Mouse (Mus musculus) hindbrain, embryonic 11.5 days (tissue): ENCODE data around the gene Ccdc93. TPM values are rescaled to one million over a fixed set of nuclear protein-coding genes. Genes with fewer than 3 reads are reported as not detected.

Source experiments
- ATAC-seq: fragments of 200-750 bp; cut with Nextera tagmentation; 2 replicates; pipeline ENCODE4 v1.8.0; 2017; ENCODE audit warnings: mild to moderate bottlenecking, moderate TSS enrichment, moderate library complexity; ENCODE audit not compliant: low FRiP score
- DNase-seq: peaks from one replicate; pipeline ENCODE4 v3.0.0-alpha.2; 2015; ENCODE audit warnings: low spot score
- H3K27ac ChIP-seq: fragments of 300-500 bp; sonication (generic); 2 replicates; pipeline ENCODE4 v1.5.1; 2014; ENCODE audit warnings: mild to moderate bottlenecking, low read depth, low read length
- H3K27me3 ChIP-seq: fragments of 300-500 bp; sonication (generic); 2 replicates; pipeline ENCODE4 v1.6.1; 2014; ENCODE audit warnings: mild to moderate bottlenecking, low read length, moderate library complexity, mixed read lengths; ENCODE audit not compliant: control insufficient read depth, insufficient read depth
- H3K36me3 ChIP-seq: fragments of 300-500 bp; sonication (generic); 2 replicates; pipeline ENCODE4 v1.6.1; 2014; ENCODE audit warnings: mild to moderate bottlenecking, low read length, moderate library complexity, mixed read lengths; ENCODE audit not compliant: control insufficient read depth, insufficient read depth
- H3K4me1 ChIP-seq: fragments of 300-500 bp; sonication (generic); replicated peaks from 2 replicates; pipeline ENCODE4 v1.6.1; 2014; ENCODE audit warnings: low read length, mixed read lengths; ENCODE audit not compliant: control insufficient read depth, insufficient read depth
- H3K4me2 ChIP-seq: fragments of 300-500 bp; sonication (generic); replicated peaks from 2 replicates; pipeline ENCODE4 v1.6.1; 2014; ENCODE audit warnings: mild to moderate bottlenecking, low read depth, low read length
- H3K4me3 ChIP-seq: fragments of 300-500 bp; sonication (generic); 2 replicates; pipeline ENCODE4 v1.5.1; 2014; ENCODE audit warnings: low read depth, low read length
- H3K9ac ChIP-seq: fragments of 300-500 bp; sonication (generic); 2 replicates; pipeline ENCODE4 v1.6.1; 2014; ENCODE audit warnings: low read depth, low read length
- H3K9me3 ChIP-seq: fragments of 300-500 bp; sonication (generic); 2 replicates; pipeline ENCODE4 v1.6.1; 2016; ENCODE audit warnings: low read length; ENCODE audit not compliant: control insufficient read depth
- WGBS: fragments of 180-500 bp; shearing (Covaris S2); extraction: QIAGEN DNeasy Blood & Tissue Kit; methylation state at CpG from one replicate; pipeline ENCODE4 v1.1.7; 2014; 5-methylcytosine and 5-hydroxymethylcytosine counted together
- polyA plus RNA-seq: library from polyadenylated mRNA; unstranded; fragments of >200 nt; fragmentation: Nextera tagmentation; extraction: Ambion mirVana; gene quantifications from 2 replicates; pipeline ENCODE4 v1.2.1, GENCODE M21; 2014

Gene Ccdc93
- polyA plus RNA-seq: 8.7 and 11.1 TPM in 2 replicates

DNA sequence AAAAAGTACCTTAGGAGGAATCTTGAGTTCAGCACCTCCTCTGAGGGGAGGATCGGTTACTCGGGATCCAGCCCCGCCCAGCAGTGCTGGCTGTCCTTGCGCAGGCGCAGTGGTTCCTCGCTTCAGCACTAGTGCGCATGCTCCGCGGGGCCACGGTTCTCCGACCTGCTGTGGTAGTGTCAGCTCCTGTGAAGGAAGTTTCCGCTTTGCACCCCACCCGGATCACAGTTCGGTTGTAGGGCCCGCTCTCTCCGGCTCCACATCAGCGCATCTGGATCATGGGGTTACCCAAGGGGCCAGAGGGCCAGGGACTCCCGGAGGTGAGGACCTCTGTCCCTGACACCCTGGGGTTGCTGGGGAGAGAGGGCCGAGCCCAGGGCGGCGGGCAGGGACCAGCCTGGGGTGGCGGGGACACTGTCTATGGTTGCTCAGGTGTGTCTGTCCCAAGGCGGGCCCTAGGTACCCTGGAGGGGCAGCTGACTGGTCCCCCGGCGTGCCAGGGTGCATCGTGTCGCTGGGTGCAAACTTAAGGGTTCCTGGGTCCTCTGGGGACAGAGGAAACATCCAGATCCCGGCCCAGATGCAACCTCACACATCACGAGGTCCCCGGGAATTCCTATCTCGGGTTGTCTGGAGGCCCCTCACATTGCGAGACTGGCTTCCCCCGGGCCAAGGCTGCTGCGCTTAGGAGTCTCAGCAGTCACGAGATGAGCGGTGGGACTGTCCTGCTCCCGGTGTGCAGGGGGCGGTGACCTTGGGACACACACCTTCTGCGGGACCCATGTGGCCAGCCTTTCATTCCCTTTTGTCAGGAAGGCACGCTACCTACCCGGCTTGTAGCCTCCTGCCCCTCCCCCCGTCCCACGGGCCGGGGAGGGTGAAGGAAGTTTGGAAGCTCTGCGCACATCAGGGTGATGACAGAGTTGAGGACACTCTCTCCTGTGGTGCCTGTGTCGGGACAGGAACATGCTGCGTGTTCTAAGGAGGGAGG, at the start of gene Ccdc93:
Ccdc93 (plus strand) TSS at position 112 of the 991 bp plus-strand sequence.
- H3K27me3 ChIP-seq: no peaks in the 10 kb centered on the region
- no peaks in the 10 kb centered on the region for H3K4me1 ChIP-seq
- 0 out of 2 replicates have a peak, but pooled peaks cover under 1% of the 10 kb centered on the region for H3K36me3 ChIP-seq
- H3K4me3 ChIP-seq: peak within 1 kb of the TSS; percentile 71
- H3K9ac ChIP-seq: peak within 1 kb of the TSS; percentile 80
- DNase-seq: peak; percentile 99
- H3K9me3 ChIP-seq: no peaks in the 10 kb centered on the region
- under 1% methylated on average over 46 of the region's 47 CpGs for WGBS
- ATAC-seq: peak; percentile 96
- H3K27ac ChIP-seq: no peak within 1 kb of the TSS
- H3K4me2 ChIP-seq: peak within 1 kb of the TSS; percentile 97

DNA sequence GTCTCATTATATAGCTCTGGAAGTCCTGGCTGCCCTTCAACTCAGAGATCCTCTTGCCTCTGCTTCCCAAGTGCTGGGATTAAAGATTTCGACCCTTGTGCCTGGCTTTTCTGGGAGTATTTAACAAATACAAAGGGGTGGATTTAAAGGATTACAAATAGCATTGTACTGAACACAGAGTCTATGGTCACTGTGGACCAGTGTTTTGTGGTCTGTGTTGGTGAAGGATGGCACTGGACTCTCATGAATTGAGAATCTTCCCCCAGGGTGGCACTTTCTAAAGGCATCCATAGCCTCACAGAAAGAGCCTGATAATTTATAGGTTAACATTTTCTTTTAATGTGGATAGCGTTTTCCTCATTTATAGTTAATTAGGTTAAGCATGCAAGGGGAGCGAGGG, 49.3 kb upstream of the Ccdc93 start:
- no peaks in the 10 kb centered on the region for H3K4me1 ChIP-seq
- H3K27ac ChIP-seq: no peak overlapping the region
- DNase-seq (no peak), ATAC-seq (no peak)
- 78% methylated on average over 3 of the region's 3 CpGs for WGBS
- no peak overlapping the region for H3K4me2 ChIP-seq
- H3K36me3 ChIP-seq: no peaks in the 10 kb centered on the region
- H3K9me3 ChIP-seq: no peaks in the 10 kb centered on the region
- H3K9ac ChIP-seq: no peak overlapping the region
- no peak overlapping the region for H3K4me3 ChIP-seq
- H3K27me3 ChIP-seq: no peaks in the 10 kb centered on the region

DNA sequence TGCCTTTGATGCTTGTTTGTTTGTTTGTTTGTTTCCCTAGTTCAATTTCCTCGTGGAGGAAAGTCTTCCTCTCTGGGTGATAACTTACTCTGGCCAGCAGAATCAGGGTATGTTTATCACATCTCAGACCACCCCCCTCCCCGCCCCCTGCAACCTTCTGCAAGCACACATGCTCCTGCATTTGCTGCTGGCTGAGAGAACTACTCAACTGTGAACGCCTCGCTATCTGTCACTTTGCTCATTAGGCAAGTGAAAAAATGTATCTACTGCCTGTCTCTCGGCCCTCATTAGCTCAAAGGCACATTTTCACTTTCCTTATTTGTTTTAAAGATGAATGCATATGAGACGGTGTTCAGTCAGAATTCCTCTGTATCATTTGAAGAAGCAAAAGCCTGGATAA, 42.5 kb upstream of the Ccdc93 start:
- ATAC-seq (0 out of 2 replicates have a peak, but pooled peaks have one; percentile 49), DNase-seq (no peak)
- Histone ChIP-seq H3K27me3 (no peaks in the 10 kb centered on the region), H3K9ac (no peak overlapping the region), H3K4me3 (no peak overlapping the region), H3K4me1 (no peaks in the 10 kb centered on the region), H3K36me3 (no peaks in the 10 kb centered on the region), H3K27ac (no peak overlapping the region), H3K4me2 (no peak overlapping the region), H3K9me3 (no peaks in the 10 kb centered on the region)
- 49% methylated on average over 6 of the region's 6 CpGs for WGBS

DNA sequence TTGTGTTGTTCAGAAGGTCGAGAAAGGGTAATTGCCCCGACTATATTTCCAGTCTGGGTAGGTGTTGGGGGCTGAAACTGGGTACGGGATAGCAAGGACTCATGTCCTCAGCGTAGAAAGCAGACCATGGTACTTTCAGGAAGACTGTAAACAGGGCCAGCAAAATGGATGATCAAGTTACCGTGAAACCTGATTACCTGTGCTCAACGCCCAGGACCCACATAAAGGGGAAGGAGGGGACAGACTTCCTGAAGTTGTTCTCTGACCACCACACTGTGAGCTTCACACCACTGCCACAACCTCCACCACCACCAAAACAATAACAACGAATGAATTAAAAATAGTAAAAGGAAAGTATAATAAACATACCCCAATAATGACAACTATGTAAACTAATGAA, 42.1 kb upstream of the Ccdc93 start:
- DNase-seq: no peak
- Histone ChIP-seq H3K27me3 (no peaks in the 10 kb centered on the region), H3K4me2 (no peak overlapping the region), H3K36me3 (no peaks in the 10 kb centered on the region), H3K9ac (no peak overlapping the region), H3K27ac (no peak overlapping the region), H3K4me1 (no peaks in the 10 kb centered on the region), H3K9me3 (no peaks in the 10 kb centered on the region), H3K4me3 (no peak overlapping the region)
- ATAC-seq: 0 out of 2 replicates have a peak, but pooled peaks have one; percentile 47
- 67% methylated on average over 7 of the region's 7 CpGs for WGBS

DNA sequence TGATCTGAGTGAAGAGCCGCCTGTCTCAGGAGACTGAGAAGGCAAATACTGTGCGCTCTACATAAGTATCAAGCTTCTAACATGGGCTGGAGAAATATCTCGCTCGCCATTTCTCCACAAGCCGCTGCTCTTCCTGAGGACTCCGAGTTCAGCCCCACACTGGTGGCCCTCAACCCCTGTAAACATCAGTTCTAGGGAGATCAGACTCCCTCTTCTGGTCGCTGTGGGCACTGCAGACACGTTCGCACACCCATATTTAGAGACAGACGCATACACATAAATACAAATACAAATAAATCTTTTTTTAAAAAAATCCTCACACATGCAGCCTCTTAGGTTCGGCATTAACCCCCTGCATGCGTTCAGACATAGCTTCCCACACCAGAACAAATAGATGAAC, 41.3 kb upstream of the Ccdc93 start:
- WGBS: 86% methylated on average over 12 of the region's 12 CpGs
- ATAC-seq (no peak), DNase-seq (no peak)
- Histone ChIP-seq H3K4me2 (no peak overlapping the region), H3K9me3 (no peaks in the 10 kb centered on the region), H3K9ac (no peak overlapping the region), H3K4me3 (no peak overlapping the region), H3K36me3 (no peaks in the 10 kb centered on the region), H3K27me3 (no peaks in the 10 kb centered on the region), H3K27ac (no peak overlapping the region), H3K4me1 (no peaks in the 10 kb centered on the region)

DNA sequence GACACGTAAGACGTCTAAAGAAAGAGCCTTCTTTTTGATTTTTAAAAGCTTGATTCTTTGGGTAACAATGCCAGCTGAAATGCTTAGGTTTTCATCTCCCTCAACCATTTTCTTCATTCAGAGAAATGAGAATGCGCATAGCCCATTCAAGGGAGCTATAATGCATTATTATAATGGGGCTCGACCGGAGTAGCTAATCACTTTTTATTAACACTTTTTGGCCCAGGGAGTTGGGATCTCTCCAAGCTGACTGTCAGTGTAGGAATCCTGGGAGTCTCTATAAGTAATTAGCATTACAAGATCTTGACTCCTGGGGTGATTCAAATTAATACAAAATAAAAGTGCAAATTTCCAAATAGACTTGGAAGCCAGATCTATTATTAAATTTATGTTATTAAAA, 40.8 kb upstream of the Ccdc93 start:
- Histone ChIP-seq H3K27ac (no peak overlapping the region), H3K36me3 (no peaks in the 10 kb centered on the region), H3K27me3 (no peaks in the 10 kb centered on the region), H3K4me2 (no peak overlapping the region), H3K4me3 (no peak overlapping the region), H3K9ac (no peak overlapping the region), H3K4me1 (no peaks in the 10 kb centered on the region), H3K9me3 (no peaks in the 10 kb centered on the region)
- DNase-seq (no peak), ATAC-seq (no peak)
- WGBS: 85% methylated on average over 5 of the region's 5 CpGs

DNA sequence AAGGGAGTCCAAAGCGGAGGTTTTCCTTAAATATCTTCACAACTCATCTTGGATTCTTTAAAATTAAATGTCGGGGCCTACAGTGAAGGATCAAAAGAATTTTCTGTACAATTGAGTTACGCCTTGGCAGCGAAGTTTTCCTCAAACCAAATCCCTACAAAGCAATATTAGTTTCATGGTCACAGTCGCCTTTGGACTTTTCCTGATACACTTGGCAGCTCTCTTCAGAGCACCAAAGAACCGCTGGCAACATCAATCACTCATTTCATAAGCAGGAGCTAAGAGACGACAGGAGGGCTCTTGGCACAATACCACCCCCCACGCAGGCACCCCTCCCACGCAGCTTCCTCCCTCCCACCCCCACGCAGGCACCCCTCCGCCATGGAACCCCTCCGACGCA, 40.4 kb upstream of the Ccdc93 start:
- Histone ChIP-seq H3K36me3 (no peaks in the 10 kb centered on the region), H3K27me3 (no peaks in the 10 kb centered on the region), H3K27ac (no peak overlapping the region), H3K4me1 (no peaks in the 10 kb centered on the region), H3K9ac (no peak overlapping the region), H3K4me2 (no peak overlapping the region), H3K9me3 (no peaks in the 10 kb centered on the region), H3K4me3 (no peak overlapping the region)
- ATAC-seq: no peak
- WGBS: 64% methylated on average over 13 of the region's 13 CpGs
- DNase-seq: no peak

DNA sequence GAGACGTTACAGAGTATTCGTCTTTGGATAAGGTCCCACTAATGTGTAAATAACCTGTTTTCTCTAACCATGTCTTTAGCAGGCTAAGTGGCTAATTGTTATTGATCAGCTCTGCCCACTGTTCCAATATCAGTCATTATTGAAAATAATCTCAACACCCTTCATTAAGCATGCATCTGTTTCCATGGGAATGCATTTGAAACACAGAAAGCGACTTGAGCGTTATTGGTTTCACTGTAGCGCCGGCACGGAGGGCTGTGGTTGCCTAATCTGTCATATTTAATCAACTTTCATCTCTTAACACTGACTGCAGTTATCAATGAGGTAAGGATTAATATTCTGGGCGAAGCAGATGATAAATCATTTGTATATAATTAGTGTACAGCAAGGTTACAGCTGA, 40.0 kb upstream of the Ccdc93 start:
- H3K4me1 ChIP-seq: no peaks in the 10 kb centered on the region
- H3K4me2 ChIP-seq: no peak overlapping the region
- no peaks in the 10 kb centered on the region for H3K9me3 ChIP-seq
- H3K9ac ChIP-seq: no peak overlapping the region
- no peaks in the 10 kb centered on the region for H3K36me3 ChIP-seq
- DNase-seq (no peak), ATAC-seq (no peak)
- no peak overlapping the region for H3K27ac ChIP-seq
- no peaks in the 10 kb centered on the region for H3K27me3 ChIP-seq
- 81% methylated on average over 8 of the region's 8 CpGs for WGBS
- no peak overlapping the region for H3K4me3 ChIP-seq

DNA sequence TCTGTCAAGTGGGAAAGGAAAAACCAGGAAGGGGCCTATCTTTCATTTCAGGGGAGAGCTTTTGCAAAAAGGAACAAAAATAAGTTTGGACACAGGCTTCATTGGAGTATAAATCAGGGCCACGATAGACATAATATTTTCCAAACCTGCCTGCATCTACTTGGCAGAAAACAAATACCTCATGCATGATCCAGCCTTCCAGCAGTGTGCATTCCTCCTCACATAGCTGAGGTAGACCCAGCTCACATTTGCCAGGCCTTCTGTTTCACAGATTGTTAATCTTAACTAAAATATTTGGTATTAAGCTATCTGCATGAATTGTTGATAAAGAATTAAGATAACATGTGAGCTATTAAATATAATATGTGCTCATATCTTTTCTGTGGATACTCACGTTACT, 37.7 kb upstream of the Ccdc93 start:
- Histone ChIP-seq H3K27me3 (no peaks in the 10 kb centered on the region), H3K4me3 (no peak overlapping the region), H3K4me2 (no peak overlapping the region), H3K4me1 (no peaks in the 10 kb centered on the region), H3K9me3 (no peaks in the 10 kb centered on the region), H3K27ac (no peak overlapping the region), H3K36me3 (no peaks in the 10 kb centered on the region), H3K9ac (no peak overlapping the region)
- DNase-seq (no peak), ATAC-seq (no peak)
- 82% methylated on average over 2 of the region's 2 CpGs for WGBS
